23 mouse cellular contexts compared by ENCODE assay signal in genomic region chr5:146636859-146637258, GRCm38 (mm10). TPM values are rescaled to one million over a fixed set of nuclear protein-coding genes. Genes with fewer than 3 reads are reported as not detected.
"Had no signal": no experiment of that assay in that cellular context is flagged by ENCODE, and none has a peak within 500 bp of the region (broad histone marks: within the 10 kb centered on the region; RNA-seq: fewer than 3 reads in every experiment).

No protein-coding gene starts in this region.

- H3K27me3 ChIP-seq: kidney, embryonic 15.5 days; limb, embryonic 13.5 days; liver, embryonic 12.5 days; liver, embryonic 15.5 days; lung, embryonic 15.5 days; midbrain, embryonic 15.5 days; neural tube, embryonic 12.5 days; neural tube, embryonic 15.5 days had no signal

- H3K4me2 ChIP-seq: kidney, embryonic 15.5 days; limb, embryonic 13.5 days; liver, embryonic 12.5 days; liver, embryonic 15.5 days; lung, embryonic 15.5 days; midbrain, embryonic 15.5 days; neural tube, embryonic 12.5 days; neural tube, embryonic 15.5 days had no signal

- H3K9ac ChIP-seq: kidney, embryonic 15.5 days; limb, embryonic 13.5 days; liver, embryonic 12.5 days; liver, embryonic 15.5 days; lung, embryonic 15.5 days; midbrain, embryonic 15.5 days; neural tube, embryonic 12.5 days; neural tube, embryonic 15.5 days had no signal

- H3K4me1 ChIP-seq: kidney, embryonic 15.5 days; limb, embryonic 10.5 days; limb, embryonic 13.5 days; liver, embryonic 12.5 days; liver, embryonic 15.5 days; lung, embryonic 15.5 days; midbrain, embryonic 10.5 days; midbrain, embryonic 15.5 days; neural tube, embryonic 12.5 days; neural tube, embryonic 15.5 days had no signal

- H3K27ac ChIP-seq: kidney, embryonic 15.5 days; limb, embryonic 10.5 days; limb, embryonic 13.5 days; liver, embryonic 12.5 days; liver, embryonic 15.5 days; lung, embryonic 15.5 days; midbrain, embryonic 10.5 days; midbrain, embryonic 15.5 days; neural tube, embryonic 12.5 days; neural tube, embryonic 15.5 days had no signal

- ATAC-seq: liver, embryonic 12.5 days; midbrain, embryonic 15.5 days had no signal

- H3K4me3 ChIP-seq: kidney, embryonic 15.5 days; limb, embryonic 10.5 days; limb, embryonic 13.5 days; liver, embryonic 12.5 days; liver, embryonic 15.5 days; lung, embryonic 15.5 days; midbrain, embryonic 10.5 days; midbrain, embryonic 15.5 days; neural tube, embryonic 12.5 days; neural tube, embryonic 15.5 days had no signal

- H3K36me3 ChIP-seq: kidney, embryonic 15.5 days; limb, embryonic 10.5 days; limb, embryonic 13.5 days; liver, embryonic 12.5 days; liver, embryonic 15.5 days; lung, embryonic 15.5 days; midbrain, embryonic 10.5 days; midbrain, embryonic 15.5 days; neural tube, embryonic 12.5 days; neural tube, embryonic 15.5 days had no signal

- H3K9me3 ChIP-seq: limb, embryonic 10.5 days; limb, embryonic 13.5 days; liver, embryonic 12.5 days; liver, embryonic 15.5 days; lung, embryonic 15.5 days; midbrain, embryonic 10.5 days; midbrain, embryonic 15.5 days; neural tube, embryonic 15.5 days had no signal

- DNase-seq: kidney, adult 11 months; kidney, adult 8-10 months; kidney, postnatal 10 days; kidney, postnatal 36 days; liver; lung, adult 18-20 months; lung, postnatal 14 days; lung, postnatal 4 days; right cerebral cortex, postnatal 25 days; spleen, adult 18-20 months; thymus, adult 2 months; thymus, postnatal 14 days; thymus, postnatal 4 days had no signal

RNA-seq across cellular contexts. Expression of gene Gpr12, which starts 51.8 kb away (rescaled TPM):
- polyA plus RNA-seq: liver, embryonic 12.5 days; lung, embryonic 15.5 days had no signal
